Mouse (Mus musculus) neural tube, embryonic 15.5 days (tissue): ENCODE measurements around the gene Prss56. TPM values are rescaled to one million over a fixed set of nuclear protein-coding genes. Genes with fewer than 3 reads are reported as not detected.

Experiments used
- ATAC-seq: fragments of 200-750 bp; cut with Nextera tagmentation; 2 replicates; pipeline ENCODE4 v1.8.0; 2017; ENCODE audit warnings: mild to moderate bottlenecking, moderate TSS enrichment, moderate library complexity; ENCODE audit not compliant: low FRiP score
- H3K27ac ChIP-seq: fragments of 300-500 bp; sonication (generic); replicated peaks from 2 replicates; pipeline ENCODE4 v1.5.1; 2015; ENCODE audit warnings: mild to moderate bottlenecking, inconsistent platforms
- H3K27me3 ChIP-seq: fragments of 300-500 bp; sonication (generic); replicated peaks from 2 replicates; pipeline ENCODE4 v1.6.1; 2015; ENCODE audit warnings: inconsistent platforms
- H3K36me3 ChIP-seq: fragments of 300-500 bp; sonication (generic); 2 replicates; pipeline ENCODE4 v1.6.1; 2015; ENCODE audit warnings: inconsistent platforms
- H3K4me1 ChIP-seq: fragments of 300-500 bp; sonication (generic); 2 replicates; pipeline ENCODE4 v1.6.1; 2015; ENCODE audit warnings: inconsistent platforms
- H3K4me2 ChIP-seq: fragments of 300-500 bp; sonication (generic); 2 replicates; pipeline ENCODE4 v1.6.1; 2015; ENCODE audit warnings: inconsistent platforms, mild to moderate bottlenecking, moderate library complexity
- H3K4me3 ChIP-seq: fragments of 300-500 bp; sonication (generic); replicated peaks from 2 replicates; pipeline ENCODE4 v1.5.1; 2015; ENCODE audit warnings: mild to moderate bottlenecking, inconsistent platforms
- H3K9ac ChIP-seq: fragments of 300-500 bp; sonication (generic); replicated peaks from 2 replicates; pipeline ENCODE4 v1.6.1; 2015; ENCODE audit warnings: mild to moderate bottlenecking, inconsistent platforms
- H3K9me3 ChIP-seq: fragments of 300-500 bp; sonication (generic); replicated peaks from 2 replicates; pipeline ENCODE4 v1.6.1; 2016; ENCODE audit warnings: inconsistent platforms
- whole genome bisulfite sequencing: fragments of 180-500 bp; shearing (Covaris S2); methylation state at CpG from one replicate; pipeline ENCODE4 v1.1.7; 2015; ENCODE audit warnings: mixed read lengths; 5-methylcytosine and 5-hydroxymethylcytosine counted together
- polyA plus RNA-seq: library from polyadenylated mRNA; unstranded; fragments of >200 nt; fragmentation: Nextera tagmentation; extraction: Ambion mirVana; gene quantifications from 2 replicates; pipeline ENCODE4 v1.2.1, GENCODE M21; 2015

Gene Prss56
- polyA plus RNA-seq, 1 experiment from 2014 or later, result 4.0 TPM

- Histone ChIP-seq H3K4me3 (peak overlapping the region; percentile 53), H3K27me3 (peaks cover 65% of the 10 kb centered on the region), H3K36me3 (no peaks in the 10 kb centered on the region), H3K9ac (peak overlapping the region; percentile 51), H3K4me2 (peak overlapping the region; percentile 97), H3K27ac (no peak overlapping the region), H3K9me3 (no peaks in the 10 kb centered on the region), H3K4me1 (peaks cover 25% of the 10 kb centered on the region)
- 2% methylated on average over 53 of the region's 54 CpGs for WGBS
- ATAC-seq, result peak; percentile 56
Observed at GRCm38 (mm10) chr1:87186261-87187036, 3.3 kb downstream of the Prss56 start.

GRCm38 (mm10) chr1:87187037-87187355, 3.9 kb downstream of the Prss56 start:
- no peak overlapping the region for H3K27ac ChIP-seq
- peaks cover 25% of the 10 kb centered on the region for H3K4me1 ChIP-seq
- peaks cover 60% of the 10 kb centered on the region for H3K27me3 ChIP-seq
- no peaks in the 10 kb centered on the region for H3K36me3 ChIP-seq
- WGBS, result 0% methylated on average over 15 of the region's 15 CpGs
- peak overlapping the region; percentile 53 for H3K4me3 ChIP-seq
- H3K9me3 ChIP-seq, result no peaks in the 10 kb centered on the region
- H3K4me2 ChIP-seq, result peak overlapping the region; percentile 97
- peak; percentile 54 for ATAC-seq
- H3K9ac ChIP-seq, result peak overlapping the region; percentile 51

GRCm38 (mm10) chr1:87190429-87190828, 7.3 kb downstream of the Prss56 start, which contains the start of gene Chrnd:
Gene Chrnd, plus strand, starts transcription at chr1:87190607.
- H3K27ac ChIP-seq, result no peak within 1 kb of the TSS
- no peak within 1 kb of the TSS for H3K4me3 ChIP-seq
- no peak for ATAC-seq
- H3K9me3 ChIP-seq, result no peaks in the 10 kb centered on the region
- H3K4me1 ChIP-seq, result peaks cover 14% of the 10 kb centered on the region
- WGBS, result 36% methylated on average over 4 of the region's 4 CpGs
- H3K27me3 ChIP-seq, result peaks cover 29% of the 10 kb centered on the region
- no peaks in the 10 kb centered on the region for H3K36me3 ChIP-seq
- H3K4me2 ChIP-seq, result no peak within 1 kb of the TSS
- no peak within 1 kb of the TSS for H3K9ac ChIP-seq

- no peaks in the 10 kb centered on the region for H3K4me1 ChIP-seq
- no peaks in the 10 kb centered on the region for H3K27me3 ChIP-seq
- H3K9me3 ChIP-seq, result no peaks in the 10 kb centered on the region
- no peak overlapping the region for H3K4me3 ChIP-seq
- 82% methylated on average over 9 of the region's 9 CpGs for WGBS
- no peak overlapping the region for H3K4me2 ChIP-seq
- H3K36me3 ChIP-seq, result no peaks in the 10 kb centered on the region
- H3K9ac ChIP-seq, result no peak overlapping the region
- ATAC-seq, result no peak
- H3K27ac ChIP-seq, result no peak overlapping the region
Observed at GRCm38 (mm10) chr1:87197296-87197695, 14.2 kb downstream of the Prss56 start.

GRCm38 (mm10) chr1:87198119-87199065, 15.3 kb downstream of the Prss56 start:
- H3K27me3 ChIP-seq, result no peaks in the 10 kb centered on the region
- H3K9ac ChIP-seq, result no peak overlapping the region
- no peaks in the 10 kb centered on the region for H3K4me1 ChIP-seq
- H3K9me3 ChIP-seq, result no peaks in the 10 kb centered on the region
- ATAC-seq, result no peak
- H3K4me2 ChIP-seq, result no peak overlapping the region
- no peak overlapping the region for H3K4me3 ChIP-seq
- no peaks in the 10 kb centered on the region for H3K36me3 ChIP-seq
- WGBS, result 75% methylated on average over 12 of the region's 12 CpGs
- no peak overlapping the region for H3K27ac ChIP-seq

- Histone ChIP-seq H3K4me1 (no peaks in the 10 kb centered on the region), H3K4me2 (no peak overlapping the region), H3K9me3 (no peaks in the 10 kb centered on the region), H3K36me3 (no peaks in the 10 kb centered on the region), H3K27ac (no peak overlapping the region), H3K4me3 (no peak overlapping the region), H3K9ac (no peak overlapping the region), H3K27me3 (peaks cover 9% of the 10 kb centered on the region)
- no peak for ATAC-seq
- 77% methylated on average over 2 of the region's 2 CpGs for WGBS
Observed at GRCm38 (mm10) chr1:87200811-87201210, 17.7 kb downstream of the Prss56 start.

GRCm38 (mm10) chr1:87201848-87202247, 18.7 kb downstream of the Prss56 start:
- no peak overlapping the region for H3K9ac ChIP-seq
- ATAC-seq, result no peak
- WGBS, result 59% methylated on average over 1 of the region's 1 CpGs
- H3K36me3 ChIP-seq, result no peaks in the 10 kb centered on the region
- H3K4me3 ChIP-seq, result no peak overlapping the region
- H3K27me3 ChIP-seq, result peaks cover 19% of the 10 kb centered on the region
- H3K4me1 ChIP-seq, result no peaks in the 10 kb centered on the region
- H3K4me2 ChIP-seq, result no peak overlapping the region
- H3K9me3 ChIP-seq, result no peaks in the 10 kb centered on the region
- no peak overlapping the region for H3K27ac ChIP-seq

GRCm38 (mm10) chr1:87203779-87204178, 20.7 kb downstream of the Prss56 start:
- no peak overlapping the region for H3K4me3 ChIP-seq
- H3K27me3 ChIP-seq, result peaks cover 35% of the 10 kb centered on the region
- WGBS, result 80% methylated on average over 5 of the region's 5 CpGs

GRCm38 (mm10) chr1:87204465-87204864, 21.4 kb downstream of the Prss56 start, which contains the start of gene Chrng:
Gene Chrng, plus strand, starts transcription at chr1:87204657.
- Histone ChIP-seq H3K4me2 (no peak within 1 kb of the TSS), H3K36me3 (no peaks in the 10 kb centered on the region), H3K9ac (no peak within 1 kb of the TSS), H3K27me3 (peaks cover 35% of the 10 kb centered on the region), H3K27ac (no peak within 1 kb of the TSS), H3K4me3 (no peak within 1 kb of the TSS), H3K9me3 (no peaks in the 10 kb centered on the region), H3K4me1 (no peaks in the 10 kb centered on the region)
- WGBS, result 92% methylated on average over 7 of the region's 7 CpGs
- ATAC-seq, result no peak

More at GRCm38 (mm10) chr1:87203779-87204178, 20.7 kb downstream of the Prss56 start:
- Histone ChIP-seq H3K27ac (no peak overlapping the region), H3K9ac (no peak overlapping the region), H3K4me2 (no peak overlapping the region), H3K4me1 (no peaks in the 10 kb centered on the region), H3K9me3 (no peaks in the 10 kb centered on the region), H3K36me3 (no peaks in the 10 kb centered on the region)
- no peak for ATAC-seq

- H3K9ac ChIP-seq, result no peak overlapping the region
- no peak for ATAC-seq
- H3K9me3 ChIP-seq, result no peaks in the 10 kb centered on the region
- no peaks in the 10 kb centered on the region for H3K4me1 ChIP-seq
- WGBS, result 71% methylated on average over 6 of the region's 6 CpGs
- H3K4me3 ChIP-seq, result no peak overlapping the region
- no peaks in the 10 kb centered on the region for H3K36me3 ChIP-seq
- H3K4me2 ChIP-seq, result no peak overlapping the region
- H3K27me3 ChIP-seq, result peaks cover 35% of the 10 kb centered on the region
- H3K27ac ChIP-seq, result no peak overlapping the region
Observed at GRCm38 (mm10) chr1:87205038-87205437, 21.9 kb downstream of the Prss56 start.

GRCm38 (mm10) chr1:87205502-87205901, 22.4 kb downstream of the Prss56 start:
- WGBS, result 52% methylated on average over 3 of the region's 3 CpGs
- no peak overlapping the region for H3K27ac ChIP-seq
- no peak for ATAC-seq

More at GRCm38 (mm10) chr1:87205502-87205901, 22.4 kb downstream of the Prss56 start:
- H3K4me3 ChIP-seq, result no peak overlapping the region
- no peaks in the 10 kb centered on the region for H3K9me3 ChIP-seq
- no peak overlapping the region for H3K9ac ChIP-seq
- no peaks in the 10 kb centered on the region for H3K36me3 ChIP-seq
- H3K27me3 ChIP-seq, result peaks cover 35% of the 10 kb centered on the region
- H3K4me1 ChIP-seq, result no peaks in the 10 kb centered on the region
- H3K4me2 ChIP-seq, result no peak overlapping the region
